Mouse (Mus musculus): ENCODE results near the gene Mcrip1.
"Not testable (repeated sequence)": the region's sequence is repeated elsewhere in the genome, so short reads cannot be mapped to it uniquely, and the experiment has no call there.

Mcrip1 gene

GRCm38 (mm10) chr11:120575046-120575445 is 25.5 kb upstream of the Mcrip1 start:
- no peak for DNase-seq (ENCODE audit: low read depth)

- DNase-seq (ENCODE audit: low read depth), result peak; percentile 53
Measured at GRCm38 (mm10) chr11:120574278-120574600, 24.7 kb upstream of the Mcrip1 start.

GRCm38 (mm10) chr11:120573585-120574277 is 24.2 kb upstream of the Mcrip1 start:
- peak; percentile 87 for DNase-seq (ENCODE audit: low read depth)

- DNase-seq (ENCODE audit: low read depth), result peak; percentile 98
Measured at GRCm38 (mm10) chr11:120572752-120573584, 23.4 kb upstream of the Mcrip1 start, which contains the start of gene P4hb. TSS of gene P4hb (minus strand) at chr11:120573253.

GRCm38 (mm10) chr11:120572417-120572751 is 22.9 kb upstream of the Mcrip1 start:
- no peak for DNase-seq (ENCODE audit: low read depth)

GRCm38 (mm10) chr11:120571754-120572416 is 22.4 kb upstream of the Mcrip1 start:
- DNase-seq (ENCODE audit: low read depth), result no peak

GRCm38 (mm10) chr11:120571122-120571521 is 21.6 kb upstream of the Mcrip1 start:
- no peak for DNase-seq (ENCODE audit: low read depth)

GRCm38 (mm10) chr11:120568324-120568723 is 18.8 kb upstream of the Mcrip1 start:
- DNase-seq (ENCODE audit: low read depth), result no peak

GRCm38 (mm10) chr11:120565114-120565513 is 15.6 kb upstream of the Mcrip1 start:
- DNase-seq (ENCODE audit: low read depth), result no peak

- DNase-seq (ENCODE audit: low read depth), result no peak
Measured at GRCm38 (mm10) chr11:120562949-120563348, 13.4 kb upstream of the Mcrip1 start.

- no peak for DNase-seq (ENCODE audit: low read depth)
Measured at GRCm38 (mm10) chr11:120560952-120561728, 11.6 kb upstream of the Mcrip1 start.

GRCm38 (mm10) chr11:120558843-120559242 is 9.3 kb upstream of the Mcrip1 start:
- not testable (repeated sequence) for DNase-seq (ENCODE audit: low read depth)

GRCm38 (mm10) chr11:120555260-120555659 is 5.7 kb upstream of the Mcrip1 start:
- no peak for DNase-seq (ENCODE audit: low read depth)

- no peak for DNase-seq (ENCODE audit: low read depth)
Measured at GRCm38 (mm10) chr11:120554834-120555233, 5.3 kb upstream of the Mcrip1 start.

GRCm38 (mm10) chr11:120552736-120553135 is 3.2 kb upstream of the Mcrip1 start:
- no peak for DNase-seq (ENCODE audit: low read depth)

GRCm38 (mm10) chr11:120550810-120551440 is 1.4 kb upstream of the Mcrip1 start, which contains the start of gene Ppp1r27:
TSS of gene Ppp1r27 (minus strand) at chr11:120551132.
- DNase-seq (ENCODE audit: low read depth), result no peak

GRCm38 (mm10) chr11:120549986-120550809 is 671 bp upstream of the Mcrip1 start:
- DNase-seq (ENCODE audit: low read depth), result no peak

GRCm38 (mm10) chr11:120548786-120549167 is 750 bp downstream of the Mcrip1 start:
- no peak for DNase-seq (ENCODE audit: low read depth)

- no peak for DNase-seq (ENCODE audit: low read depth)
Measured at GRCm38 (mm10) chr11:120548214-120548613, 1.3 kb downstream of the Mcrip1 start.

- DNase-seq (ENCODE audit: low read depth), result peak; percentile 49
Measured at GRCm38 (mm10) chr11:120547469-120547868, 2.1 kb downstream of the Mcrip1 start.

GRCm38 (mm10) chr11:120545964-120546363 is 3.6 kb downstream of the Mcrip1 start:
- no peak for DNase-seq (ENCODE audit: low read depth)

All from induced T-regulatory cell, adult 2 months (primary cell).